Mouse (Mus musculus) kidney, adult 2 months (tissue): ENCODE data around the gene Wnt2.

Experiments used
- CTCF ChIP-seq: fragments of 200-500 bp; conservative IDR thresholded peaks from 2 replicates; pipeline ENCODE4 v1.5.1; 2011; ENCODE audit warnings: low read depth, mild to moderate bottlenecking, control low read depth, low read length, moderate library complexity, mixed read lengths; ENCODE audit not compliant: insufficient read depth, insufficient read length
- POLR2A ChIP-seq: fragments of 200-500 bp; IDR thresholded peaks from one replicate; pipeline ENCODE4 v1.6.1; 2011; ENCODE audit warnings: low read depth, low read length, control low read depth

GRCm38 (mm10) chr6:17949103-17949502, 81.3 kb downstream of the Wnt2 start:
- TF ChIP-seq CTCF, result no peak
- no peak for TF ChIP-seq POLR2A
